Mouse (Mus musculus): Measurements from ENCODE around the gene Avl9.

Avl9 gene

GRCm38 (mm10) chr6:56796232-56796631 lies 81.5 kb downstream of the Avl9 start:
- DNase-seq: no peak

- DNase-seq: peak; percentile 52
These were observed 82.0 kb downstream of the Avl9 start for GRCm38 (mm10) chr6:56796668-56797141.

- DNase-seq: peak; percentile 94
These were observed 82.8 kb downstream of the Avl9 start, which contains the start of gene Kbtbd2 for GRCm38 (mm10) chr6:56797311-56798151. Gene Kbtbd2, minus strand, starts transcription at chr6:56797813.

- no peak for DNase-seq
These were observed 83.4 kb downstream of the Avl9 start for GRCm38 (mm10) chr6:56798152-56798465.

- DNase-seq: no peak
These were observed 90.3 kb downstream of the Avl9 start for GRCm38 (mm10) chr6:56805026-56805425.

GRCm38 (mm10) chr6:56806195-56806594 lies 91.5 kb downstream of the Avl9 start:
- no peak for DNase-seq

GRCm38 (mm10) chr6:56808656-56809055 lies 94.0 kb downstream of the Avl9 start:
- no peak for DNase-seq
